Mouse (Mus musculus): ENCODE measurements around the gene Ddx60.

Ddx60 gene

DNA sequence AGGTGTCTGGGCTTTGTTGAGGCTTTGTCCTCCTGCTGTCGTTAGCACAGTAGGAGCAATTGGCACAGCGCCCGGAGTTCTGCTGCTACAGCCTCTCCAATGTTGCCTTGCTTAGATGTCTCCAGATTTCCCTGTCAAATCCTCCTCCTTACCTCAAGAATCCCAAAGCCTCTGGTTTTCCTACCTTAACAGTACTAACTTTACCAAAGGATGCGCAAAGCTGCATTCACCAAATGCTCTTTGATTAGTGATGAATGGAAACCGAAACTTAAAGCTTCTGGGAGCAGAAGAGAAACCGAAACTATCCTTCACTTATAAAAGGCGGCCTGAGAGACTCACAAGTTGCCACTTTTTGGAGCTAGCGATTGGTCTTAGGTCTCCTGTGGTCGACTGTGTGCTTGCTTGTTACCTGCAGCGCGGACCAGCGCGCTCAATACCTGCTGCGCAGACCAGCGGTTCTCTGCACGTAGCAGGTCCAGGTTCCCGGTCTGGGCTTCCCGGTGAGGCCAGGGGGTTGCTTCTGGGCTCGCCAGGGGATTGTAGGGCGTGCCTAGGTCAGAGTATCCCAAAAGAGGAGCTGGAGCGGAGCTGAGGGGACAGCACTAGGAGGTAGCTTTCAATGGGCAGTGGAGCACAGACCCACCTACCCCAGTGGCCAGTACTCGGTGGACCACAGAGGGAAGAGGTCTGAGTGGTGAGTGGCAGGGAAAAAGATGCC is at the start of gene Ddx60:
Gene Ddx60, plus strand, starts transcription at position 311 of the 718 bp plus-strand sequence.
- DNase-seq (ENCODE audit: low read depth, low spot score): peak; percentile 59

GRCm38 (mm10) chr8:61894062-61894461 is 33.8 kb upstream of the Ddx60 start:
- DNase-seq (ENCODE audit: low read depth, low spot score): peak; percentile 60

- no peak for DNase-seq (ENCODE audit: low read depth, low spot score)
Measured at GRCm38 (mm10) chr8:61896742-61897141, 31.1 kb upstream of the Ddx60 start.

- no peak for DNase-seq (ENCODE audit: low read depth, low spot score)
Measured at GRCm38 (mm10) chr8:61897402-61897801, 30.5 kb upstream of the Ddx60 start.

DNA sequence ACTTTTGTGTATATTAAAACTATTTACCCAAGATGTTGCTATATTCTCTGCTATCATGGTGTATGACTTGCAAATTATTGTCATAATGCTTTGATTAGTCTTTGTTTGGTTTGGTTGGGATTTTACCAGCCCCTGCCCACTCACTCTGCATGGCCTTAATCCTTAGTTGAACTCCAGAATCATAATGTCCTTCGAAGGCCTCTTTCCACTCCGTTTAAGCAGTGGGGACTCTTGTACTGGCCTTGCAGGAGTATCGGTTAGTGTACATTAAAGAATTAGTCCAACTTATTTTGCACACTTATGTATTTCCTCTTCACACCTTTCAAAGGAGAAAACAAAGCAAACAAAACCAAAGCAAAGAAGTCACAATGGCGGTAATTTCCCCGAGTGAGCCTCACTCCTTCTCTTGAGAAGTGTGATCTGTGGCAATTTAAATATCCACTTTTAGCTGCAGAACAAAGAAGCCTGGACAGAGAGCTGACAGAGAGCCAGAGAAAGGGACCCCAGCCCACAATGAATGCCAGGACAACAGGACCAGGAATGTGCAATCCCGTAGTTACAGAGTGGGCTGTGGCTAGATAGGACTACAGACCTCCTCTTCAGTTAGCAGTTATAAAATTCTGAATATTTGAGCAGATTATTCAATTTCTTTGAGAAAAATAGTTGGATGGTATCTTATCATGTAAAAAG is 26.7 kb upstream of the Ddx60 start:
- DNase-seq (ENCODE audit: low read depth, low spot score): no peak

DNA sequence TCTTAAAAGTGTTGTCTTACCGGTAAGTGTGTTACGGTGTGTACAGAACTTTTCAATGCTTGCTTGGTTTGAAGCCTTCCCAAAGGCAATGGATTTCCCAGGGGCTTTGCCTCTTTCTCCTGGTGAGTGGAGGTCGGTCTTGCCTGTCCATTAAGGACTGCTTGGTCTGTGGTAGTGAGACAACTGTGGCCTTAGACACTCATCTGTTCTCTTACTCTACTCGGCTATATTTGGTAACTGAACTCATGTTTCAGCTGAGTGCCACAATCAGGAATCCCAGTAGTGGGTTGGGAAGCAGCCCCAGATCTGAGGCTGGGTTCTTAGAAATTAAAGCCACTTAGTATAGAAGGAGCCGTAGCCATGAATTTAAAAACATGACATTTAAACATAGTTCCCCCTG is 25.4 kb upstream of the Ddx60 start, which contains the start of gene Palld:
Gene Palld, minus strand, starts transcription at position 170 of the 400 bp plus-strand sequence.
- no peak for DNase-seq (ENCODE audit: low read depth, low spot score)

DNA sequence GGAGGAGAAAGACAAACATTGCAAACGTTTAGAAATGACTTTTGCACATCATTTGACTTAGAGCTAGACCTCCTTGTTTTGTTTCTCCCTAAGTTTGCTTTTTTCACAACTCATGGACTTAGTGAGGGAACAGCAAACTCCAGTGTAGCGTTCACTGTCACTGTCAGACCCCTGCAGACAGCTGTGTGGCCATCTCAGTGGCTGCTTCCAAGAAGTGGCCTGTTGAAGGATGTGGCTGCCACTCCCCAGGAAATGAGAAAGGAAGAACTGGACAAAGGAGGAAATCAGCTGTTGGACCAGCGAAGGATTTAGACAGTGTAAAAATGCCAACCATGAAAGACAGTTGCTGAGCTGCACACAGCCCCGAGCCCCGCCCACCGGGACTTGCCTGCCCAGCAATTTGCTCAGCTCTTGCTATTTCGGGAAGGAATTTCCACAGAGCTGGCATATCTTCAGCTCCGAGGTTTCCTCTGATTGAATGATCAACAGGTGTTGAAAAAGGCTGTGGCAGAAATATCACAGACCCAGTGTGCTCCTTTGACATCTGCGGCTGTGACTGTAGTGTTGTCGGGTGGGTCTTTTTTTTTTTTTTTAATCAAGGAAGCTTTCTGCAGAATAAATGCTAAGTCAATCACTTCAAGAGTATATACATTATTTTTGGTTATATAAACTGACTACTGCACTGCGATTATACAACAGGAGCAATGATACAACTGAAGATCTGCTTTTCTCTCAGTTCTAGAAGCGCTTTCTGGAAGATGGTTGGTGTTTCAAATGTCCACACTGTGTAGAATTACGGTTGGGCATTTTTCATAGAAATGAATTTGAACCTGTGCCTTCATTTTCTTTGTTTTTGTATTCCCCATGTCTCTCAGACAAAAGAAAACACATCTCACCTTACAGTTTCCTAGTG is 19.3 kb upstream of the Ddx60 start:
- DNase-seq (ENCODE audit: low read depth, low spot score): peak; percentile 13

- DNase-seq (ENCODE audit: low read depth, low spot score): no peak
Measured at GRCm38 (mm10) chr8:61909313-61909712, 18.6 kb upstream of the Ddx60 start.

- DNase-seq (ENCODE audit: low read depth, low spot score): no peak
Measured at GRCm38 (mm10) chr8:61912817-61913216, 15.1 kb upstream of the Ddx60 start.

DNA sequence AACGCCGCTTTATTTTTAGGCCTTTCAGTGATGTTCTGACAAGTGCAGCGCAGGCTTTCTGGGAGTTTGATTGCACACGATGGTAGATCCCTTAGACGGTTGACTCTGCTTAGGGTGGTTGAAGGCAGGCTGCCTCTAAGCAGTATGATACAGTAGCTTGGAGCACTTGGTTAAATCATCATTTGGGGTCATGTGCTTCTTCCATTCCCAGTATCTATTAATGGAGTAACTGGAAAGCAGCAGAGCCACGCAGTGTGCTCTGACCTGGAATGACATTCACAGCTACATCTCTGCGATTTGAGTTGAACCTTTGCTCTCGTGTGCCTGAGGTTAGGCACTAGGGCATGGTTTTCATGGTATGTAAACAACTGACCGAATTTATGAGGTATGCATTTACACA is 13.9 kb upstream of the Ddx60 start:
- DNase-seq (ENCODE audit: low read depth, low spot score): no peak

DNA sequence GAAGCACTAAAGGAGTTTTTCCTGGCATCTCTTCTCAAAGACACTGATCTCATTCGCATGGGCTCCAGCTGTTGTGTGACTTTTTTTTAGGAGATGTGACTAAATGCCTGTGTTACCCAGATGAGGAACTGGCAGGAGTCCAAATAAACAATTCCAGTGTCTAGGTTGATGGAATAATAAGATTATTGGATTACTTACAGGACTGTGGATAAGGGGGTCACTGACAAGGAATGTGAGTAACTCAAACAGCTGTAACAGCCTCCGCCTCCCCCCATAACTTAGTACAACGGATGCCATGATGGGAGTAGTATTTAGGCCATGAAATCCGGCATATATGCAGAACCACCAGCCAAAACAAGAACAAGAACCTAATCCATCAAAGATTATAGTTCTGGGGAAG is 10.6 kb upstream of the Ddx60 start:
- DNase-seq (ENCODE audit: low read depth, low spot score): no peak

GRCm38 (mm10) chr8:61919145-61919788 is 8.6 kb upstream of the Ddx60 start:
- no peak for DNase-seq (ENCODE audit: low read depth, low spot score)

DNA sequence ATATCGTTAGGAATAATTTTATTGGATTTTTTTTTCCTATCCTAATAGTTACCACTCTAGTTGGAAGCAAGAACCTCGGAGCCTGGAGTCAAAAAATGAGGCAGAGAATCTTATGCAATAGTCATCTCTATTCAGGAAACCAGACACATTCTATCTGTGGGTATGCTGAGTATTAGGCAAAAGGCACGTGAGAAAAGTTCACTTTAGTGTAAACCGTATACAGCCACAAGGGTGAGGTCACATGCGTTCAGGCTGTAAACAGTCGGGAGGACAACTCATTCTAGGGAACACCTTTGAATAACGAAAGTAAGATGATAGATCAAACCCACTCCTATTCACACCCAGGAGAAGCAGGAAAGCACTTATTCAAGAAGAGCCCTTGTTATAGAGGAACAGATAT is 7.5 kb upstream of the Ddx60 start:
- DNase-seq (ENCODE audit: low read depth, low spot score): no peak

- DNase-seq (ENCODE audit: low read depth, low spot score): no peak
Measured at GRCm38 (mm10) chr8:61921454-61922054, 6.3 kb upstream of the Ddx60 start.

DNA sequence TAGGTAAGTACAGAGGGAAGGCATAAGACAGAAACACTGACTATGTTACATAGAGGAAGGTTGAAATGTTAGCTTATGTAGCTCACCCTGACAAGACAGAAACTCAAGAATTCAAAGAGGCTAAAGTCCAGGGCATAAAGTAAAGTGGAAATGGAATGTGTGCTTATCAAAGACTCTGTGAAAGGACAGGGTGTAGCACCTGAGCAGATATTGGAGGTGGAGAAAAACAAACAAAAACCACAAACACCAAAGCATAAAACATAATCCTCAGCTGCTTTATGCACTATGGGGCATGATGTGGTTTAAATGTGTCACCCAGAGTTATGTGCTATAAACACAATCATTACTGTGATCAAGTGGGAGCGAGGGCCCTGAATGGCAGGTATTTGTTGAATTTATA is 3.4 kb upstream of the Ddx60 start:
- DNase-seq (ENCODE audit: low read depth, low spot score): no peak

- no peak for DNase-seq (ENCODE audit: low read depth, low spot score)
Measured at GRCm38 (mm10) chr8:61933243-61933642, 5.4 kb downstream of the Ddx60 start.

DNA sequence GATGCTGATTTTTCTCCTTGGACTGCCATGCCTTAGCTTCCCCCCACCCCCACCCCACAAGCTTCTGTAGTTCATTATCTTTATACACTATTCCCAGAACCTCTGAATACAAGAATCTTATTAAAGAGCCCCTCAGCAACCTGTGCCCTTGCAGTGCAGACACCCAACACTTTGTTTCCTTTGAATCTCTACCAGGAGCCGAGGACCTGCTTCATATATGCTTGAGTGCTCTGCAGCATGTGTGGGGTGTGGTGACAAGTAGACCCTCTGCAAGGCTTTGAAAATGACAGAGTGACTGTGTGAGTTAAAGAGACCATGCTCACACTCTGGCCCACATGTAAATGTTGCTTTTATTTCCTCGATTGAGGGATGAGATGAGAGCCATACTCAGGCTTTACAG is 9.7 kb downstream of the Ddx60 start:
- DNase-seq (ENCODE audit: low read depth, low spot score): no peak

DNA sequence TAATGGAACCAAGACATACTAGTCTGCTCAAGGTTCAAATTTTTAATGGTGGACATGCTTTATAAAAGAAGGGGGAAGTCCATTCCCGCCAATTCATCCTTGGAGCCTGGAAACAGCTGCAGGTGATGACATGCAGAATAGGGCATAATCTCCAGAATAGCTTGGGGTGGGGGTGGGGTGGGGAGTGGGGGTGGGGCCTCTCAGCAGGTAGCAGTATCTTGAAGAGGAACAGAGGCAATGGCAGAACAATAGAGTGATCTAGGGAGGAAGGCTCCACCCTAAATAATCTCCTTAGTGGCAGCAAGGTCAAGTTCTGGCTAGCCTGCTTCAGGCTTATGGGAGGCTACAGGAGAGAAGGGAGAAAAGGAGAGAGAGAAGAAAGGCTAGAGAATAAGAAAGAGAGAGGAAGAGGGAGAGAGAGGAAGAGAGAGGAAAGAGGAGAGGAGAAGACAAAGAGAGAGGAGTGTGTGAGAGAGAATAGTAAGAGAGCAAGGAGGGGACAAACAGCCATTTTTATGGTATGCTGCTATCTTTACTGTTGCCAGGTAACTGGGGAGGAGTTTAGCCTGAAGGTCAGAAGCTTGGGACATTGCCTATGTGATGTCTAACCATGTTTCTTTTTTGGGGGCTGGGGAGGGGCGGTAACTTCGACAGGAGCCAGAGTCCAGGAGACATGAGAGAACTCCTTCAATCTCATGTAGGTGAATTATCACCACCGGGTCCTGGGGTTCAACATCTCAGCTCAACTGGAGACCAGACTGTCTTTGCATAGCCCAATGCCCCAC is 36.9 kb downstream of the Ddx60 start:
- peak; percentile 95 for DNase-seq (ENCODE audit: low read depth, low spot score)

DNA sequence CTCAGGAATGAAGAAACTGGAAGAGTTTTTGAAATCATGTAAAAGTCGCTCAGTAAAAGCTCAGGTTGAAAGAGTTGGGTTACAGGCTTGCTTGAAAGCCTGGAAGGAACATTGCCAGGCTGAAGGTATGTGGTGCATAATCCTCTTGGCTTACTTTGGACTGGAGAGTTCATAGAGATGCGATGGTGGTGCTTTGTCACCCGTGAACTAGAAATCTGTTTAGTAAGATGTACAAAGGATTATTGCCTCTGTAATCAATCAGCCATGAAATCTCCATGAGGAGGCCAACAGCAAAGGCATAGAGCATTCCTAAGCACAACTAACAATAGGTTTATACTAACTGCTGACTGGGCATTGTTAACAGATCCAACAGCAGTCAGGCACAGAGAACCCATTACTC is 41.7 kb downstream of the Ddx60 start:
- peak; percentile 11 for DNase-seq (ENCODE audit: low read depth, low spot score)

- DNase-seq (ENCODE audit: low read depth, low spot score): no peak
Measured at GRCm38 (mm10) chr8:61984941-61985340, 57.1 kb downstream of the Ddx60 start.

All from R1 (cell line).